Mouse (Mus musculus): ENCODE data around the gene Epb41. TPM values are rescaled to one million over a fixed set of nuclear protein-coding genes. Genes with fewer than 3 reads are reported as not detected.

Gene Epb41
- polyA plus RNA-seq, 1 experiment from 2014 or later: 69.9 TPM

DNA sequence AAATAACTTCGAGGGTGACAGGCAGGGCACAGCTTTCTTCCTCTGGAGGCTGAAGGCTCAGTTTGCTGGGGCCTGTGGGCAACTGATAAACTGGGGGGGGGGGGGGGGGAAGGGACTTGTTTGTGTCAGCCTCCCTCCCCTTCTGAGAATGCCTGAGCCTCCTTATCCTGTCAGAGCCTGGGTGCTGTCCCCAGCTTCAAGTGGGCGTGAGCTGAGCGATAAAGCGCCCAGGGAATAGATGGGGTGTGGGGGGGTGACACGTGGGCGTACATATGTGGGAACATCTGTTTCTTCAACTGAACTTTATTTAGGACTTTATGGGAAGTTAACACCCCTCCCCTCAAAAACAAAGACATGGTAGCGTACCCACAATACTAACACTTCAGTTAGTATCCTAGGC lies 2.3 kb upstream of the Epb41 start:
- 0 out of 2 replicates have a peak, but pooled peaks cover 4% of the 10 kb centered on the region for H3K4me1 ChIP-seq (ENCODE audit: control insufficient read depth, insufficient read depth, low read length)
- no peak overlapping the region for H3K4me2 ChIP-seq (ENCODE audit: low read length)
- ATAC-seq: no peak
- no peaks in the 10 kb centered on the region for H3K36me3 ChIP-seq (ENCODE audit: control insufficient read depth, insufficient read depth, low read length)
- peaks cover 39% of the 10 kb centered on the region for H3K27me3 ChIP-seq (replicated peaks; ENCODE audit: control insufficient read depth, insufficient read depth, low read length)
- no peaks in the 10 kb centered on the region for H3K9me3 ChIP-seq (replicated peaks; ENCODE audit: control insufficient read depth, low read length)
- WGBS: 76% methylated on average over 7 of the region's 7 CpGs
- no peak overlapping the region for H3K27ac ChIP-seq (ENCODE audit: low read depth, low read length)
- H3K4me3 ChIP-seq (ENCODE audit: low read depth, low read length): no peak overlapping the region
- no peak for DNase-seq (ENCODE audit: low spot score)
- no peak overlapping the region for H3K9ac ChIP-seq (ENCODE audit: low read length)

DNA sequence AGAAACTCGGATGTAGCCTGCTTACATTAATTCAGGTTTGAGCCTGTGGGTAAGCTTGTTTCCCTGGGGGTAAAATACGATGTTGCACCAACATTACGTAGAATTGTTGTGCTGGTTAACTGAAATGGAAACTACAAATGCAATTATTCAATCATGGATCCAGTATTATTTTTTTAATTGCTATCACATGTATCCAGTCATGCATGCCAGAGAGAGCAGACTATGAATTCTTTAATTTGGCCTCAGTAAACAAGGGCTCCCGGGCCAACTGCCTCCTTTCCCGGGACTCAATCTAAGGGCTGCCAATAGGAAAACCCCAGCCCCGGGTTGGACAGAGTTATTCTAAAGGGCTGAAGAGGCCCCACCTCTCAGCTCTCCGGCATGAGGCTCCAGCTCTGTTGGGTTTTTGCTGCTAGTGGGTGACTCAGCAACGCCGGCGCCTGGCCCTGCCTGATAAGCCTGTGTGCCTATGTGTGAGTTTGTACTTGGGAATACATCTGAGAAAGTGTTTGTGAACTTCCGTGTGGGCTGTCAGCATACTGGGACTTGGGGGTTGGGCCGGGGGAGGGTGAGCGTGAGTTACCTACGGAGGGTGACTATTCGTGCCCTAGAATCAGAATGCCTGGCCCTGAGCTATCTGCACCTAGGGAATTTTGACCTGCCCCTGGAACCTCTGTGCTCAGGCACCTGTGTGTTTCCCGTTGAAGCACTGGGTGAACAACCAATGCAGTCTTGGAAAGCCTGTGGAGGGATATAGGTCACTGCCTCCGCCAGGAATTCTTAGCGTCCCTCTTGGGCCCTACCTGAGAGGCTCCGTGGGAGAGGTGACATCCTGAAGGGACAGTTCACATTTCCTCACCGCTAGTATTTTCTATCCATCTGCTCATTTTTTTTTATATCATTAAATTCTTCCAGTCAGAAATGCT lies 1.6 kb upstream of the Epb41 start:
- H3K27ac ChIP-seq (ENCODE audit: low read depth, low read length): no peak overlapping the region
- no peaks in the 10 kb centered on the region for H3K9me3 ChIP-seq (replicated peaks; ENCODE audit: control insufficient read depth, low read length)
- peak; percentile 58 for DNase-seq (ENCODE audit: low spot score)
- H3K9ac ChIP-seq (ENCODE audit: low read length): no peak overlapping the region
- H3K27me3 ChIP-seq (replicated peaks; ENCODE audit: control insufficient read depth, insufficient read depth, low read length): peaks cover 39% of the 10 kb centered on the region
- H3K36me3 ChIP-seq (ENCODE audit: control insufficient read depth, insufficient read depth, low read length): no peaks in the 10 kb centered on the region
- ATAC-seq: no peak
- no peak overlapping the region for H3K4me2 ChIP-seq (ENCODE audit: low read length)
- H3K4me3 ChIP-seq (ENCODE audit: low read depth, low read length): no peak overlapping the region
- whole genome bisulfite sequencing: 25% methylated on average over 20 of the region's 20 CpGs
- H3K4me1 ChIP-seq (ENCODE audit: control insufficient read depth, insufficient read depth, low read length): 0 out of 2 replicates have a peak, but pooled peaks cover 4% of the 10 kb centered on the region

DNA sequence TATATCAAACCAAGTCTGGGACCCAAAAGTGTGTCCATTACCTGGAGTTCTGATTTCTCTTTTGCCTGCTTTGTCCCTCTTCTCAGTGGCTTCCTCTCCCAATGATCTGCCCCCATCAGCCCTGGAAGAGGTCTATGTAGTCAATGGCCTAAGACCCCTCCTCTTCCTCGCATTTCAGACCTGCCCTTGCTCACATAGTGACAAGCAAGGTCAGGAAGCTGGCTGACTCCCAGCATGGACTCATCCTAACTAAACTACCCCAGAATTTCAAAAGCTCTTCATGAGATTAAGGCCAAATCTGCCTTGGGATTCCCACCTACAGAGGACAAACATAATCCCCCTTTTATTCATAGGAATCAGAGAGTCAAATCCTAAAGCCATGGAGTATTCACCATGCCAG lies 675 bp upstream of the Epb41 start:
- ATAC-seq: no peak
- 29% methylated on average over 1 of the region's 1 CpGs for WGBS
- H3K36me3 ChIP-seq (ENCODE audit: control insufficient read depth, insufficient read depth, low read length): no peaks in the 10 kb centered on the region
- peaks cover 39% of the 10 kb centered on the region for H3K27me3 ChIP-seq (replicated peaks; ENCODE audit: control insufficient read depth, insufficient read depth, low read length)
- H3K9ac ChIP-seq (ENCODE audit: low read length): no peak overlapping the region
- H3K27ac ChIP-seq (ENCODE audit: low read depth, low read length): no peak overlapping the region
- H3K4me2 ChIP-seq (ENCODE audit: low read length): peak overlapping the region; percentile 100
- no peak overlapping the region for H3K4me3 ChIP-seq (ENCODE audit: low read depth, low read length)
- H3K9me3 ChIP-seq (replicated peaks; ENCODE audit: control insufficient read depth, low read length): no peaks in the 10 kb centered on the region
- no peak for DNase-seq (ENCODE audit: low spot score)
- 0 out of 2 replicates have a peak, but pooled peaks cover 4% of the 10 kb centered on the region for H3K4me1 ChIP-seq (ENCODE audit: control insufficient read depth, insufficient read depth, low read length)

DNA sequence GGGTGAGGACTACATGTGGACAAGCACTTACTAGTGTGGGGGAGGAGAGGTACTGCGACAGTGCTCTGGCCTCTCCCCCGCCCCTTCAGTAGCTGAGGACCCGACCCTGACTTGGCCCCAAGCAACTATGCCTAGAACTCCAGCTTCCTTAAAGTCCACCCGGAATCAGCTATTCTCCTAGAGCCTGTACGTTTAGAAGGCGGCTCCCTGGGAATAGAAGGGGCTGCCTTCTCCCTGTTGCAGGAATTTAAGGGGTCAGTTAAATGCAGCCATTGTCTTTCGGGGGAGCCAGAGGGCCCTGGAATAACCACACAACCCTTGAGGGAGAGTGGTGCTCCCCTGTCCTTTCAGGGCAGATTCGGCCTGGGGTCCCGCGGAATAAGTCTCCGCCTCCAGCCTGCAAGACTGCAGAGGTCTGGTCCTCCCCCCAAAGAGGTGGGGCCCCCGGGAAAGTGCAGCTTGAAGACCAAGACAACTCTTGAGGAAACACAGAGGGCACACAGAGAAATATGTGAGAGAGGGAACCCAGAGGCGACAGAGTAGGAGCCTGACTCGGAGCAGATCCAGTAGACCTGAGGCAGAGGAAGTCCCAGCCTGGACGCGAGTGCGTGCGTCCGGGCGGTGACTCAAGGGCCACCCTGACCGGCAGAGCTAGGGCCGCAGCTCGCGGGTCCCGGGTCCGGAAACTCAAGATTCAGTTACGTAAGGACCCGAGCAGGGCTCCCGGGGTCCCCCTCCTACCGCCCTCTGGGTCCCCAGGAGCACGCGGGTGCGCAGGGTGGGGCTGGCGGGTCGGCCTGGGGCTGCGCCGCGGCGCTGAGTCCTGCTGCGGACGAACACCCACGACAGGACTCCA lies 816 bp downstream of the Epb41 start, which contains the start of gene Gm10300:
Gm10300 (plus strand) TSS at position 621 of the 856 bp plus-strand sequence.
- WGBS: under 1% methylated on average over 34 of the region's 42 CpGs
- Histone ChIP-seq H3K9ac (ENCODE audit: low read length) (peak within 1 kb of the TSS; percentile 66), H3K9me3 (replicated peaks; ENCODE audit: control insufficient read depth, low read length) (no peaks in the 10 kb centered on the region), H3K27ac (ENCODE audit: low read depth, low read length) (no peak within 1 kb of the TSS), H3K4me2 (ENCODE audit: low read length) (peak within 1 kb of the TSS; percentile 100), H3K4me3 (ENCODE audit: low read depth, low read length) (peak within 1 kb of the TSS; percentile 56), H3K4me1 (ENCODE audit: control insufficient read depth, insufficient read depth, low read length) (0 out of 2 replicates have a peak, but pooled peaks cover 4% of the 10 kb centered on the region), H3K27me3 (replicated peaks; ENCODE audit: control insufficient read depth, insufficient read depth, low read length) (peaks cover 36% of the 10 kb centered on the region), H3K36me3 (ENCODE audit: control insufficient read depth, insufficient read depth, low read length) (no peaks in the 10 kb centered on the region)
- DNase-seq (ENCODE audit: low spot score): no peak
- peak; percentile 32; the same call in 1 of the 2 replicates for ATAC-seq

DNA sequence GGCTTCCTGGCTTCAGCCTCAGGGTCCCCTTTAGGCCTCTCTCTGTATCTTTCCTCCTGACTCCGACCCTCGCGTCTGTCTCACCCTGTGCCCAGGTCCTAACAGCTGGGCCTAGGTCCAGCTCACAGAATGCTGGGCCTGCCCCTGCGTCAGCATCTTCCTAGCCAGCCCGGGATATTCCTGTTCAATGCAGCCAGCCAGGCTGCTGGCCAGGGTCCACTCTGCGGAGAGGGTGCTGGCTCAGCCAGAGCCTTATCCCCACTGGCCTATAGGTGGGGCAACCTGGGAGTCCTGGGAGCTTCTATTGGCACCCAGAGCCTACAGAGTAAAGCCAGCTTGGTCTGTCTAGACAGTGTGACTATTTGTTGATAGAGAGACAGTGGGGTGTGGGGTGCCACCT lies 2.2 kb downstream of the Epb41 start:
- Histone ChIP-seq H3K36me3 (ENCODE audit: control insufficient read depth, insufficient read depth, low read length) (no peaks in the 10 kb centered on the region), H3K9me3 (replicated peaks; ENCODE audit: control insufficient read depth, low read length) (no peaks in the 10 kb centered on the region), H3K4me2 (ENCODE audit: low read length) (no peak overlapping the region), H3K4me1 (ENCODE audit: control insufficient read depth, insufficient read depth, low read length) (0 out of 2 replicates have a peak, but pooled peaks cover 4% of the 10 kb centered on the region), H3K9ac (ENCODE audit: low read length) (no peak overlapping the region), H3K4me3 (ENCODE audit: low read depth, low read length) (no peak overlapping the region), H3K27ac (ENCODE audit: low read depth, low read length) (no peak overlapping the region), H3K27me3 (replicated peaks; ENCODE audit: control insufficient read depth, insufficient read depth, low read length) (peaks cover 28% of the 10 kb centered on the region)
- ATAC-seq (no peak), DNase-seq (ENCODE audit: low spot score) (no peak)
- WGBS: 69% methylated on average over 6 of the region's 6 CpGs

DNA sequence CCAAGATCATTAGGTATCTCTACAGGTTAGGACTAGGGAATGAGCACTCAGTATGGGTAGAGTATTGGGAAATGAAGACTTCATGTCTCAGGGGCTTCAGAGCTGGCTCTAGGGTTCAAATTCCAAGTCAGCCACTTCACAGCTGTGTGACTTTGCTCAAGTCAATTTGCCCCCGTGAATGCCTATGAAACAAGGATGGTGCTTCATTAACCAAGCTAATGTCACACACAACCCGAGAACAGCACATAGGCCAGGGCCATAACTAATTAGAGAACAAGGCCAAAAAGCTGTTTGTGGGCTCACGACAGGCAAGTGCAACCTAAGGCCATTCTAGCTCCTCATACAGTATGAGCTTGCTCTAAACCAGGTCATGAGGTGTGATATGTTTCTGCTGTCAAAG lies 3.0 kb downstream of the Epb41 start:
- no peaks in the 10 kb centered on the region for H3K9me3 ChIP-seq (replicated peaks; ENCODE audit: control insufficient read depth, low read length)
- DNase-seq (ENCODE audit: low spot score) (no peak), ATAC-seq (no peak)
- H3K4me1 ChIP-seq (ENCODE audit: control insufficient read depth, insufficient read depth, low read length): 0 out of 2 replicates have a peak, but pooled peaks cover 4% of the 10 kb centered on the region
- 75% methylated on average over 3 of the region's 3 CpGs for WGBS
- no peak overlapping the region for H3K9ac ChIP-seq (ENCODE audit: low read length)
- no peaks in the 10 kb centered on the region for H3K36me3 ChIP-seq (ENCODE audit: control insufficient read depth, insufficient read depth, low read length)
- no peak overlapping the region for H3K4me3 ChIP-seq (ENCODE audit: low read depth, low read length)
- no peak overlapping the region for H3K27ac ChIP-seq (ENCODE audit: low read depth, low read length)
- no peak overlapping the region for H3K4me2 ChIP-seq (ENCODE audit: low read length)
- peaks cover 22% of the 10 kb centered on the region for H3K27me3 ChIP-seq (replicated peaks; ENCODE audit: control insufficient read depth, insufficient read depth, low read length)

DNA sequence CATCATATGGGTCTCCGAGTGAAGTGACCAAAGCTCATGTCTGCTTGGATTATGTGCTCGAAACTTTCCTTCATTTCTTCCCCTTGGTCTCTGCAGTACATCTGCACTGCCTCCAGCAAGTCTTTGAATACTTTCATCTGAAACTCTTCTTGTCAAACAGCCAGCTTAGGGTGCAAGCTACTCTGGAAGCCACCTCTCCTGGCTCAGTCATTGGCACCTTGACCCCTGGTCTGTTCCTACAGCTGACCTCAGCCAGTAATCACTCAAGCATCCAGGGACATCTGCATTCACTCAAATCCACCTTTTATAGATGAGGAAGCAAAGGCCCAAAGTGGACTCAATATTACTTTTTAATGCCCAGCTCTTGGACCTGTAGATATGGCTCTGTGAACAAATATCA lies 3.4 kb downstream of the Epb41 start:
- no peak for ATAC-seq
- Histone ChIP-seq H3K4me3 (ENCODE audit: low read depth, low read length) (no peak overlapping the region), H3K4me2 (ENCODE audit: low read length) (no peak overlapping the region), H3K9me3 (replicated peaks; ENCODE audit: control insufficient read depth, low read length) (no peaks in the 10 kb centered on the region), H3K27ac (ENCODE audit: low read depth, low read length) (no peak overlapping the region), H3K36me3 (ENCODE audit: control insufficient read depth, insufficient read depth, low read length) (no peaks in the 10 kb centered on the region), H3K9ac (ENCODE audit: low read length) (no peak overlapping the region), H3K4me1 (ENCODE audit: control insufficient read depth, insufficient read depth, low read length) (0 out of 2 replicates have a peak, but pooled peaks cover 4% of the 10 kb centered on the region), H3K27me3 (replicated peaks; ENCODE audit: control insufficient read depth, insufficient read depth, low read length) (peaks cover 19% of the 10 kb centered on the region)
- WGBS: 100% methylated on average over 2 of the region's 2 CpGs
- no peak for DNase-seq (ENCODE audit: low spot score)

DNA sequence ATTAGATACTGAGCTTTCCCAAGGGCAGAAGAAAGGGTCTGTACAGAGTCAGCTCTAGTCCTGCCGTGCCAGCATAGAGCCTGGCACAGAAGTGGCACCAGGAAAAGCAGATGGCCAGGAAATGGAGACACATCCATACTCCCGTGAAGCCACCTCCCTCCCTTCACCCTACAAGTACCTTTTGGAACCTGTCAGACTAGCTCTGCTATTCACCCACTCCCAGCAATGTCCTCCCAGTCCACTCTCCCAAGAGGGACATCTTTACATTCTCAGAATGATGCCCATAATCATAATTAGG lies 7.2 kb downstream of the Epb41 start:
- Histone ChIP-seq H3K27me3 (replicated peaks; ENCODE audit: control insufficient read depth, insufficient read depth, low read length) (peaks cover under 1% of the 10 kb centered on the region), H3K9ac (ENCODE audit: low read length) (no peak overlapping the region), H3K9me3 (replicated peaks; ENCODE audit: control insufficient read depth, low read length) (no peaks in the 10 kb centered on the region), H3K4me3 (ENCODE audit: low read depth, low read length) (no peak overlapping the region), H3K27ac (ENCODE audit: low read depth, low read length) (no peak overlapping the region), H3K4me2 (ENCODE audit: low read length) (no peak overlapping the region), H3K36me3 (ENCODE audit: control insufficient read depth, insufficient read depth, low read length) (no peaks in the 10 kb centered on the region), H3K4me1 (ENCODE audit: control insufficient read depth, insufficient read depth, low read length) (no peaks in the 10 kb centered on the region)
- DNase-seq (ENCODE audit: low spot score) (no peak), ATAC-seq (no peak)
- 65% methylated on average over 2 of the region's 2 CpGs for WGBS
